Mouse (Mus musculus): Measurements from ENCODE around the gene Dhx57.

Dhx57 gene

DNA sequence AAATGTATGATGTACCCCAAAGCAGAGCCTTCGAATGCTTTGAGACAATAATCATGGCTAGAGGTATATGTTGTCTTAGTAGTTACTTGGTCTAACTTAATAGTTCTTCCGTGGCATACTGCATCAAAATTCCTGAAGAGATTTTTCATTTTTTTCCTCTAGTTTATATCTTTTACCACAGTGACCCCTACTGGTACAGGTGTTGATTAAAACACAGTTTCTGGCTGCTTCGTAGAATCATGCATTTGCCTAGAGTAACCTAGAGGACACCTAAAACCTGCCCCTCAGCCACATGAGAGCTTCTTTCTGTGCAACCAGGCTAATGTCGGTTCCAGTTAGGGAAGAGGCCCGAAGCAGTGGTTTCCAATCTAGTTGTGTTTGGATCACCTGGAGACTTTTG is 97.2 kb downstream of the Dhx57 start:
- no peak for DNase-seq

Data from cerebellum, postnatal 25 days (tissue).